Mouse (Mus musculus) ES-E14 (cell line): ENCODE results near the gene Gm45711.
"Not testable (repeated sequence)": the region's sequence is repeated elsewhere in the genome, so short reads cannot be mapped to it uniquely, and the experiment has no call there.

Source experiments
- HCFC1 ChIP-seq: IDR thresholded peaks from 2 replicates; pipeline ENCODE4 v1.6.1; 2012; ENCODE audit warnings: low read length, inconsistent platforms, borderline replicate concordance; ENCODE audit not compliant: insufficient read depth
- MAFK ChIP-seq: IDR thresholded peaks from 2 replicates; pipeline ENCODE4 v1.6.1; 2014; ENCODE audit warnings: mild to moderate bottlenecking, low read depth, low read length, inconsistent platforms; ENCODE audit not compliant: insufficient read depth
- ZC3H11A ChIP-seq: IDR thresholded peaks from 2 replicates; pipeline ENCODE4 v1.6.1; 2012; ENCODE audit warnings: low read depth, mild to moderate bottlenecking, inconsistent platforms, low read length, borderline replicate concordance
- ZNF384 ChIP-seq: IDR thresholded peaks from 2 replicates; pipeline ENCODE4 v1.6.1; 2012; ENCODE audit warnings: low read depth, low read length, inconsistent platforms

DNA sequence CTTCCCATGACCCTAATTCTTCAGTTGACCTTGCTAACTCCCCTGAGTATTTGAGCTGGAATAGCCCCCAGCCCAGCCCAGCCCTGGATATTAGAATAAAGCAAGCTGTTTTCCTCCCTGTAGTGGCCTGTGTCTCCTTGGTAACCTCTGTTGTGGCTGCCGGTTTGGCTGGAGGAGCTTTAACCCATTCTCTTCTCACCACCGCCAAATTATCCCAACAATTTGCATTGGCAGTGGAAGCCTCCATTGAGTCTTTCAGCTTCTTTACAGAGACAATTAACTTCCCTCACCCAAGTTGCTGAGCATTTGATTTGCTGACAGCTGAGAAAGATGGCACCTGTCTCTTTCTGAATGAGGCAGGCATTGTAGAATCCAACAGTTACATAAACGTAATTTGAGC lies 8.3 kb downstream of the Gm45711 start:
- not testable (repeated sequence) for TF ChIP-seq ZNF384, ZC3H11A, HCFC1, MAFK
